Mouse (Mus musculus) testis, adult 2 months (tissue): ENCODE data around the gene Rfxank. TPM values are rescaled to one million over a fixed set of nuclear protein-coding genes. Genes with fewer than 3 reads are reported as not detected.

Experiments used
- H3K27ac ChIP-seq: fragments of 200-500 bp; 2 replicates; pipeline ENCODE4 v1.5.1; 2012; ENCODE audit warnings: low read depth, low read length; ENCODE audit not compliant: control insufficient read depth, insufficient read depth
- H3K27me3 ChIP-seq: fragments of 200-500 bp; 2 replicates; pipeline ENCODE4 v1.6.1; 2012; ENCODE audit warnings: mild to moderate bottlenecking, low read length, moderate library complexity; ENCODE audit not compliant: control insufficient read depth, insufficient read depth
- H3K36me3 ChIP-seq: fragments of 200-500 bp; 2 replicates; pipeline ENCODE4 v1.6.1; 2012; ENCODE audit warnings: mild to moderate bottlenecking, low read length; ENCODE audit not compliant: control insufficient read depth, insufficient read depth
- H3K4me1 ChIP-seq: fragments of 200-500 bp; 2 replicates; pipeline ENCODE4 v1.6.1; 2012; ENCODE audit warnings: low read length; ENCODE audit not compliant: control insufficient read depth, insufficient read depth
- H3K4me3 ChIP-seq: fragments of 200-500 bp; 2 replicates; pipeline ENCODE4 v1.5.1; 2012; ENCODE audit warnings: low read depth, mild to moderate bottlenecking, low read length, moderate library complexity, mixed read lengths; ENCODE audit not compliant: control insufficient read depth
- CTCF ChIP-seq: fragments of 200-500 bp; IDR thresholded peaks from 2 replicates; pipeline ENCODE4 v1.5.1; 2012; ENCODE audit warnings: low read depth, mild to moderate bottlenecking, inconsistent platforms, low read length, moderate library complexity; ENCODE audit not compliant: control insufficient read depth, insufficient read depth, insufficient replicate concordance
- POLR2A ChIP-seq: fragments of 200-500 bp; IDR thresholded peaks from 2 replicates; pipeline ENCODE4 v1.6.1; 2012; ENCODE audit warnings: low read depth, mild to moderate bottlenecking, inconsistent platforms, low read length, moderate library complexity; ENCODE audit not compliant: control insufficient read depth
- polyA plus RNA-seq: library from polyadenylated mRNA; depleted of rRNA; stranded (reverse); fragments of >200 nt; gene quantifications from 2 replicates; pipeline ENCODE4 v1.2.3, GENCODE M21; 2012

Rfxank gene
- polyA plus RNA-seq, 1 experiment, result 19.1 TPM

GRCm38 (mm10) chr8:70174079-70174478 lies 35.1 kb upstream of the Rfxank start:
- no peak overlapping the region for H3K4me3 ChIP-seq
- TF ChIP-seq POLR2A (no peak), CTCF (no peak)
- peaks cover 10% of the 10 kb centered on the region for H3K4me1 ChIP-seq
- H3K27ac ChIP-seq, result no peak overlapping the region
- H3K36me3 ChIP-seq, result no peaks in the 10 kb centered on the region
- no peaks in the 10 kb centered on the region for H3K27me3 ChIP-seq

GRCm38 (mm10) chr8:70173320-70173719 lies 34.4 kb upstream of the Rfxank start:
- H3K36me3 ChIP-seq, result no peaks in the 10 kb centered on the region

GRCm38 (mm10) chr8:70172043-70172681 lies 33.2 kb upstream of the Rfxank start, which contains the start of gene Tmem161a:
Gene Tmem161a, plus strand, starts transcription at chr8:70172356.
- Histone ChIP-seq H3K27ac (peak within 1 kb of the TSS; percentile 32; the same call in 1 of the 2 replicates), H3K27me3 (no peaks in the 10 kb centered on the region), H3K4me3 (peak within 1 kb of the TSS; percentile 81), H3K36me3 (no peaks in the 10 kb centered on the region), H3K4me1 (peaks cover 11% of the 10 kb centered on the region)
- TF ChIP-seq CTCF, result no peak
- peak; percentile 79 for TF ChIP-seq POLR2A

More at GRCm38 (mm10) chr8:70173320-70173719, 34.4 kb upstream of the Rfxank start:
- peaks cover 10% of the 10 kb centered on the region for H3K4me1 ChIP-seq
- H3K27ac ChIP-seq, result no peak overlapping the region
- H3K27me3 ChIP-seq, result no peaks in the 10 kb centered on the region
- TF ChIP-seq POLR2A, result no peak
- TF ChIP-seq CTCF, result no peak
- H3K4me3 ChIP-seq, result no peak overlapping the region

- Histone ChIP-seq H3K4me1 (peaks cover 18% of the 10 kb centered on the region), H3K27me3 (no peaks in the 10 kb centered on the region), H3K36me3 (no peaks in the 10 kb centered on the region), H3K27ac (no peak overlapping the region), H3K4me3 (no peak overlapping the region)
- no peak for TF ChIP-seq CTCF
- no peak for TF ChIP-seq POLR2A
These were observed 32.3 kb upstream of the Rfxank start for GRCm38 (mm10) chr8:70171240-70171639.

- peaks cover 23% of the 10 kb centered on the region for H3K4me1 ChIP-seq
- TF ChIP-seq CTCF (no peak), POLR2A (no peak)
- H3K36me3 ChIP-seq, result no peaks in the 10 kb centered on the region
- H3K4me3 ChIP-seq, result no peak overlapping the region
- H3K27ac ChIP-seq, result no peak overlapping the region
- H3K27me3 ChIP-seq, result no peaks in the 10 kb centered on the region
These were observed 31.8 kb upstream of the Rfxank start for GRCm38 (mm10) chr8:70170748-70171147.

- no peaks in the 10 kb centered on the region for H3K36me3 ChIP-seq
- TF ChIP-seq CTCF (no peak), POLR2A (no peak)
- H3K27me3 ChIP-seq, result no peaks in the 10 kb centered on the region
- no peak overlapping the region for H3K27ac ChIP-seq
- no peak overlapping the region for H3K4me3 ChIP-seq
- H3K4me1 ChIP-seq, result peaks cover 25% of the 10 kb centered on the region
These were observed 31.2 kb upstream of the Rfxank start for GRCm38 (mm10) chr8:70170116-70170515.

- H3K36me3 ChIP-seq, result no peaks in the 10 kb centered on the region
- peak overlapping the region; percentile 30 for H3K4me3 ChIP-seq
- H3K27me3 ChIP-seq, result no peaks in the 10 kb centered on the region
- no peak overlapping the region for H3K27ac ChIP-seq
- TF ChIP-seq POLR2A (no peak), CTCF (peak; percentile 92)
- H3K4me1 ChIP-seq, result peaks cover 18% of the 10 kb centered on the region
These were observed 27.7 kb upstream of the Rfxank start for GRCm38 (mm10) chr8:70166504-70167110.
